Mouse (Mus musculus) embryo, embryonic 11 days (tissue): ENCODE measurements around the gene Tceal1.
"Not testable (repeated sequence)": the region's sequence is repeated elsewhere in the genome, so short reads cannot be mapped to it uniquely, and the experiment has no call there.

Experiments used
- DNase-seq: peaks from one replicate; pipeline ENCODE4 v3.0.0-alpha.2; 2015

Tceal1 gene

DNA sequence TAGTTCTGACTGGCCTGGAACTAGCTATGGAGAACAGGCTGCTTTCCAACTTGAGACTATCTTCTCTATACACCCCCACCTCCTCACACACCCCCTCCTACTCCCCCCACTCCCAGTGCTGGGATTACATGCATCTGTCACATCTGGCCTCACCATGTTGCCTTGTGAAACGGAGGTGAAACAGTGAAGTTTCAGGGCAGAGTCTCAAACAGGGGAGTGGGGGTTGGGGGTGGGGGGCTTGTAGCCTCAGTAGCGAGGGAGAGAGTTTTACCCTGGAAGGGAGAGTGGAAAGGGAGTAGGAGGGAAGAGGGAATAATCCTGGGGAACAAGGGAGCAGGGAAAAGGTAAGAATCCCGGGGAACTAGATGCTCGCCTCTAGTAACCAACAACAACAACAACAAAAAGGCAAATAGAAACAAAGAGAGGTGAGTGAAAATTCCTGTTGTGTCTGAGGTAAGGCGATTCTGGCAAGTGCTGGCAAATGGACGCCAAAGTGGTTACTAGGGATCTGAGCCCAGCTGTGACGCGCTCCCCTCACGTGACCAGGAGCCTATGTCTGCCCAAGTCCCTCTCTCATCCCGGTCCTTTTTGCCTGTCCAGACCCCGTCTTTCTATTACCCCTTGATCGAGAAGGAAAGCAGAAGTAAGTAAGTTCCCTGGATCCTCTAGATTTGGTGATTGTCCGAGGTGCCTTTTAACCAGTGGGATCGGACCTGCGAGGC is at the start of gene Tceal1:
Tceal1 (plus strand) TSS at position 537 of the 722 bp plus-strand sequence.
- peak; percentile 78 for DNase-seq

DNA sequence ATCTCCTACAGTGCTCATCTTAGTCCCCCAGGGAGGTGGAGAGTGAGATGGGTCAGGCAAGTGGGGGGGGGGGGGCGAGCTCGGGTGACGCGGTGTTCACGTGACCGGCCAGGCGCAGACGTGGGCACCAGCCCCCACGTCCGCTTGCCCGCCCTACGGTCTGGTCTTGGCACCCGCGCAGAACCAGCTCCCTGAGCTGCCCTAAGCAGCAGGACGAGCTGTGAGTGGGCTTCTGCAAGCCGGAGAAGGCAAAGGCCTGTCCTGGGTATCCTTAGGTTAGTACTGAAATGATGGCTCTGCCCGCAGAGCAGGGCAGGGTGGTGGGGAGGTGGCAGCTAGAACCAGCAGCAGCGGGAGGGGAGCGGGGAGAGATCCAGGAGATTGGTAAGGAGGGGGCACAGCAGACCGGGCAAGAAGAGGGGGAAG is 41.5 kb upstream of the Tceal1 start:
- peak; percentile 13 for DNase-seq

DNA sequence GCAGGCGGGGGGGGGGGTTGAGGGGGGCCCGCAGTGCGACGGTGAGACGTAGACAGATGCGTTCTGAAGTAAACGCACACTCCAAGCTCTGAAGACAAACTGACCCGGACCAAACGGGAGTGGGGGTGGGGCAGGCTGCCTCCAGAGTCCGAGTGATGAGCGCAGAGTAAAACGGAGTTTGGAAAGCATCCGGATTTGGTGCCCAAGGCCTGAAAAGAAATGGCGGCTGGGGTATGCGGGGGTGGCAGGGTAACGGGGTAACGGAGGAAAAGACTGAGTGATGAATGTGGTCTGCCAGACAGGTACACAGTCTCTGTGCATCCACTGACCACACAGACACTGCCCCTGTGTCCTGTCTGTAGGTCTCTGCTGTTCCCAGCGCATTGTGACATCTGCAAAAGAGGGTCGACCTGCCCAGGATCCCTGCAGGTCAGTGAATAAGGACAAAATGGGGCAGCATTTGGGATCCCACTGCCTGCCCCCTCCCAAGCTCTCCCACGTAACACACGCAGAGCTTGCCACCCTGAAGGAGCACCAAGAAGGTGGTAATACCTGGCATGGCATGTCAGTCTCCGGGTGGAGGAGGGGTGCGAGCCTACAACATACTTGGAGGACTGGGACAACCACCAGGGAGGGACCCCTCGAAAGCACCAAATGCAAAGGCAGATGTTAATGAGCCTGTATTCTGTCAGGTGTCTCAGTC is 40.9 kb upstream of the Tceal1 start:
- DNase-seq, result peak; percentile 21

DNA sequence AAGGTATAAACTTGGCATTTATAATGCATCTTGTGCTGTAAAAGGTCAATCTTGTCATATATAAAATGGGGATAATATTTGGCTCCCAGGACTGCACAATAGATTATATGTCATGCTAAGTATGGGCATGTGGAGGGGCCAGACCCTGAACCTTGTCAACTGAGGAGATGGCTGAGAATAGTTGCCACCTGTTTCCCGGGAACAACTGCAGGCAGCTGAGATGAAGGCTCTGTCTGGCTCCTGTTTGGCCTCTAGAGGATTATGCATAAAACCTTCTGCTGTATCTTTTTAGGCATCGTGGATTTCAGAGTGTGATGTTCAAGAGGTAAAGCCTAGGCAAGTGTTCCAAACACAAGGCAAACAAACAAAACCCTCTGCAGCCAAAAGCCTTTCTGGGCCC is 39.0 kb upstream of the Tceal1 start:
- no peak for DNase-seq

DNA sequence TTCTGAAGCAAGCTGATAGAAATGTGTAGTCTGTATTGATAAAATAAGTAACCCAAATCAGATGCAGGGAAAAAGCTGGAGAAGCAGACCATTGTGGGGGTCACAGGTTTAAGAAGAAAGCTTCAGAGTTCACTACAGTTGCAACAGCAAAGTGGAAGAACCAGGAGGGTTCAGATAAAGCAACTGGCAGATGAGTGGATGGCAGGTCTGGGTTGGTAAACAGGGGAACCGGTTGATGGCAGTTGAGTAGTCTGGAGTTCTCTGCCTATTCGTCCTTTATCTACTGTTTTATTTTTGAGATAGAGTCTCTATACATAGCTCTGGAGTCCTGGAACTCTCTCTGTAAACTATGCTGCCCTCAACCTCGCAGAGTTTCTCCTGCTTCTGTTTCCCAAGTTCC is 26.8 kb upstream of the Tceal1 start:
- no peak for DNase-seq

DNA sequence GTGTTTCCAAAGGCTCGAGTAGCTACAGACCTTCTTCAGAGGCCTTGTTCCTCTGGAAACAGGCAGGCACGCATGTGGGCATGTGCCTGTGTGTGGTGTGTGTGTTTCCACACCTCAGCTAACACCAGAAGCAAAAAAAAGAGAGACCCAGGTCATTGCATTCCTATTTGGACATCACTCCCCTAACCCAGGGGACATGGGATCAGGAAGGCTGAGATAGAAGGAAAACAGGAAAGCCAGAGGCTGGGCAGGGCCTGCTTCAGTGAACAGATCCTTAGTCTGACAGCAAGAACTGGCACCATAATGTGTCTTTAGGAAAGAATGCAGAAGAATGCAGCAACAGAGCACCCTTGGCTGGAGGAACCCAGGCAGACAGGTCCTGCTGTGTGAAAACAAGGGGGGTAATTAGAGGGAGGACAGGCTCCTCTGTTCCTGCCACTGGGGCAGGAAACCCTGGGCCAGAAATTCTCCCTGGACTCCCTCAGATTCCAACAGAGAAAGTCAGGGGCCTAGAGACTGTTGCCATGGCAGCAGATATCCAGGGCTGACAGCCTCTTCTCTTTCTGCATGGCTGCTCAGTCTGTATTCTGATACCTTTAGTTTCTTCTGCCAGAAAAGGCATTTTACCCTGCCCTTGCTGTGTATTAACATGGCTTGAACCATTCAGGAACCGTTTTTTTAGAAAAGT is 16.0 kb upstream of the Tceal1 start:
- DNase-seq, result not testable (repeated sequence)

DNA sequence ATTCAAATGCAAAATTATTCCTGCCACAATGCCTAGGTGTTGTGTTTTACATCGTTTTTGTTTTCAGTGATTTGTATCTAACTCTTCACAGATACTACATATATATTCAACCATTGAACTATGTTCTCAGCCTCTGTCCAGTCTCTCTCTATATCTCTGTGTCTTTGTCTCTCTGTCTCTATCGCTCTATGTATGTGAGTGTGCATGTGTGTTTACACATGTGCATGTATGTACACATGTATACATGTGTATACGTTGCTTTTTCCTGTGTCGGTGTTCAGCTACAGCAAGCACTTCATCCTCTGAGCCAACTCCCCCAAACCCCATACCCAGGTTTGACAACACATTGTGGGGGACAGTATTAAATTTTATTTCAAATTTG is 15.5 kb upstream of the Tceal1 start:
- no peak for DNase-seq

DNA sequence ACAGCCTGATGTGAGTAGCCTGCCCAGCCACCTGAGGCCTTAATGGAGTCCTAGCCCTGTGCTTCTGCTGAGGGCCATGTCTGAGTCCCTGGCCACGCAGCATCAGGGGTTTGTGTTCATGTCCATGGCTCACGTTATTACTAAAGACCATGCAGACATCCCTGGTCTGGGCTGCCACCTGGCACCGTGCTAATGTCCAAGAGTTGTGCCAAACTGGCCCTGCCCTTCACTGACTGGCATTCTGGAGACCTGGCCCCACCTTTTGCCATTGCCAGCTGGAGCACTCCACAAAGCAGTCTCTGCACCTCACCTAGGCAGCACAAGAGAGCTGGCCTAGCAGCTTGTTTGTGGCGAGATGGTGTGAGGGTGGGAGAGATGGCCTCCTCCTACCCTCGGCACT is 14.6 kb upstream of the Tceal1 start:
- no peak for DNase-seq

DNA sequence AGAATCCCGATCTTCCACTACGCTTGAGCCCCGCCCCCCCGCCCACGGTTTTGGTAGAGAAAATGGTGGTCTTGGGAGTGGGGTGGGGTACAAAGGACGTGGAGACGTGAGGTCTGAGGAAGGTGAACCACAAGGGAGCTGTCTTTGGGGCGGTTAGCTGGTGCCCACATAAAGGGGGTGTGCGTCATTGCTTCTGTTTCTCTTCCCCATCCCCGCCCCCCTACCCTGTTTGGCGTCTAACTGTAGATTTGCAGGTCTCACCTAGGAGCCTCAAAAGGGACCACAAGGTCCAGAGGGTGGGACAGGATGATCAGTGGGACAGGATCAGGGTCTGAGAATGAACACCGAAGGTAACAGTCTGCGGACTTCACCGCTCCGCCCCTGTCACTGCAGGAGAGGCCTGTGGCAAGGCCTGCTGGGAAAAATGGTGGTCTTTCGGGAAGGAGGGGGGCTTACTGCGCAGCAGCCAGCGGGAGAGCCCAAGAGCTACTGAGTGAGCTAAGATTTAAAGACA is 443 bp downstream of the Tceal1 start:
- DNase-seq, result peak; percentile 74

DNA sequence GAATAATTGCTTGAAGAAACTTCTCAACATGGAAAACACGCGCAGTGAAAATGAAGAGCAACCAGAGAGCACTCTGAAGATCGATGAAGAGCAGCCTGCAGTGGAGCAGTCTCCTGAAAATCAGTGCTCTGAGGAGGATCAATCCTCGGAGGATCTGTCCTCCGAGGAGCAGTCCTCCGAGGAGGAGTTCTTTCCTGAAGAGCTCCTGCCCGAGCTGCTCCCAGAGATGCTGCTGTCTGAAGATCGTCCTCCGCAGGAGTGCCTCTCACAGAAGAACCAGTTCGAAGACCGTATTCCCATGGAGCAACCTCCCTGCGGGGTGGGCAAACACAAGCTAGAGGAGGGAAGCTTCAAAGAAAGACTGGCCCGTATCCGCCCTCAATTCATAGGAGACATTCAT is 1.0 kb downstream of the Tceal1 start:
- no peak for DNase-seq

DNA sequence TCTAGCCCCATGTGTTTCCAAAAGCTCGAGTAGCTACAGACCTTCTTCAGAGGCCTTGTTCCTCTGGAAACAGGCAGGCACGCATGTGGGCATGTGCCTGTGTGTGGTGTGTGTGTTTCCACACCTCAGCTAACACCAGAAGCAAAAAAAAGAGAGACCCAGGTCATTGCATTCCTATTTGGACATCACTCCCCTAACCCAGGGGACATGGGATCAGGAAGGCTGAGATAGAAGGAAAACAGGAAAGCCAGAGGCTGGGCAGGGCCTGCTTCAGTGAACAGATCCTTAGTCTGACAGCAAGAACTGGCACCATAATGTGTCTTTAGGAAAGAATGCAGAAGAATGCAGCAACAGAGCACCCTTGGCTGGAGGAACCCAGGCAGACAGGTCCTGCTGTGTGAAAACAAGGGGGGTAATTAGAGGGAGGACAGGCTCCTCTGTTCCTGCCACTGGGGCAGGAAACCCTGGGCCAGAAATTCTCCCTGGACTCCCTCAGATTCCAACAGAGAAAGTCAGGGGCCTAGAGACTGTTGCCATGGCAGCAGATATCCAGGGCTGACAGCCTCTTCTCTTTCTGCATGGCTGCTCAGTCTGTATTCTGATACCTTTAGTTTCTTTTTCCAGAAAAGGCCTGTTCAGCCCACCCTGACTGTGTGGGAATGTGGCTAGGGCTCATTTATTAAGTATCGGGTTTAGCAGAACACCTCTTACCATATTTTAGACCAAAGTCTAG is 7.1 kb downstream of the Tceal1 start:
- peak; percentile 10 for DNase-seq

DNA sequence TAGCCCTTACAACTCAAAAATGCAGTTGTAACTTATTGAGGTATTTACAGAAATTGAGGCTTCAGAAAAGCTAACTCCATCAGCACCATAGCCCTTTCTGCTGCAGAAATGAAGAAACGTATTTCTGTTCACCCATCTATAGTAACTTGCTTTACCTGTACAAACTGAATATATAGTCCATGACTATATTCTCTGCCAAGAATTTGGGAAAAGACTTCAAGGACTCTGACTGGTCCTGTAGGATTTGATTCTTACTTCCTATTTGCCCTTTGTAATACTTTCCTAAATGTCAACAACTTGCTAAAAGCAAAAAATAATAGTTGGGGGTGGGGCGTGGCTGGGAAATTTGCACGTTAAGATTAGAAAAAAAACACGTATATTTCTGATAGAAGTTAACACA is 24.2 kb downstream of the Tceal1 start:
- DNase-seq, result no peak

DNA sequence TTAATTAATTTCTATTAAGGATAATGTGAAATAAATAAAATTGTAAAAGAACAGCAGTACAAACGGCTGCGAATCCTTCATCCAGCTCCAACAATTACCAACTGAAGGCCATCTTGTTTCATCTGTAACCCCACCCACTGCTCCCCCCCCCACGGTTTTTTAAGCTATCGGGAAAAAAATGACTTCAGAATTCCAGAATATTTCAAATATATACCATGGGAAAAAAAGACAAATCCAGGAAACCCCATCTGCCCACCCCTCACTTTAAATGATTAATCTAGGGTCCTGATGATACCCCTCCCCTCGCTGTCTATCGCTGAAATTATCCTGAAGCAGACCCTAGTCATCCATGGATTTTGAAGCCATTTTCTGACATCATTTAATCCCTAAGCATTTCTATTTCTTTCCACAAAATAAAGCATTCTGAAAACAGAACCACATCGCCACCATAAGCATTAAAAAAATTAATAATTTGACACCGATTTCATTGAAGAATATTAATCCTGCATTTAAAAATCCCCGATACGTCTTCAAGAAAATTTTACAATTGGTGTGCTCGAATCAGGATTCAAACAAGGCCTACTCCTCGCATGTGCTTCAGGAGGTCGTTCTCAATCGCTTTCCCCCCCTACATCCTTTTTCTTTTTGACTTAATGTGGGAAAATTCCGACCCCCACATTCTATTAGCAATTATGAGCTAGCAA is 32.5 kb downstream of the Tceal1 start:
- peak; percentile 49 for DNase-seq

DNA sequence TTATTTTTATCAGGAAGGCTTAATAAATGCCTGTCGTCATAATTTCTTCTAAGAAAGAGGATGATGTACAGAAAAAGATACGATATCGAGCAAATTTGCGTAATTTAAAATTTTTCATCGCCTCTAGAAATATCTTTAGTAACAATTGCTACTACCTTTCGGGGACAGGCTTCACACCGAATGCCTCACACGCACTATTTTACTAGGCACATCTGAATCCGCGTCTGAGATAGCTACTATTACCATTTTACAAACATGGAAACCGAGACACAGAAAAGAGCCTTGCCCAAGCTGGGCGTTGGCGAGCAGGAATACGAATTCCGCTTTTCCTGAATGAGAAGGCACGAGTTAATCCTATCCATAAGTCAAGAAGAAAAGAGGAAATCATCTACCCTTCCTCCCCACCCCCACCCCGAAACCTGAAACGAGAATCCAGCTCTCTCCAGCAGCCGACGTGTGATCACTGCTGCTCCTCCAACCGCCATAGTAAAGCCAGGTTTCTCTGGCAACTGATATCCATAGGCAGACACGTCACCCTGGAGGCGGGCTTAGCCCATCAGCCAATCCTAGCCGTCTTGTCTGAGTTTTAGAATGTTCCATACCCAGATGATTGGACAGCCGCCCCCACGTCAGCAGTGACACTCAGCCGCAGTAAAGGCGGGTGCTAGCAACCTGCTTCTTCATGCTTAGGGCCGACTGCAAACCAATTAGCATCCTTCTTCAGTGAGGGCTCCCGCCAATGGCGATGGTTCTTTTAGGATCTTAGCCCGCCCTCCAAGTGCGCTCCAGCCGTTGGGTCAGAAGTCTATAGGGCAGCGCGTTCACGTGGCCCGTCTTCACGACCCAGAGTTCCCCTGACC is 33.2 kb downstream of the Tceal1 start:
- peak; percentile 91 for DNase-seq

DNA sequence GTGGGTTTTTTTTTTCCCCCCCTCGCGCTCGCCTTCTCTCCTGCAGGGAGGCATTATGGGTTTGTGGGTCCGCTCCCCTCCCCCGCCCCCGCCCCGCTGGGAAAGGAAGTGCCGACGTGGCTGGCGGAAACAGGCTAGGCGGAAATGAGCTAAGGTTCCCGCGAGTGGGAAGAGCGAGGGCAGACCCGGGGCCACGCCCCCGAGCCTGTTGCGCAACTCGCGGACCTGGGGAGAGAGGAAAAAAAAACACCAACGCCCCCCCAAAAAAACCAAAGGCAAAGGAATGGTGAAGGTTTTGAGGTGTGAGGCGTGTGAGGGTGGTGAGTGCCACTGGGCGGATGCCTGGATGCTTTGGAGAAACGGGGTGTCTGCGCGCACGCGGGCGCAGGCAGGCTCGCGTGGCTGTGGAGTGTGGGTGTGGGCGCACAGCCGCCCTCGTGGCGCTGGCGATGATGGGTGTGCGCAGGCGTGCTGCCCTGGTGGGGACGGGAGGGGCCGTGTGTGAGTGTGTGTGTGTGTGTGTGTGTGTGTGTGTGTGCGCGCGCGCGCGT is 33.9 kb downstream of the Tceal1 start:
- DNase-seq, result peak; percentile 78

DNA sequence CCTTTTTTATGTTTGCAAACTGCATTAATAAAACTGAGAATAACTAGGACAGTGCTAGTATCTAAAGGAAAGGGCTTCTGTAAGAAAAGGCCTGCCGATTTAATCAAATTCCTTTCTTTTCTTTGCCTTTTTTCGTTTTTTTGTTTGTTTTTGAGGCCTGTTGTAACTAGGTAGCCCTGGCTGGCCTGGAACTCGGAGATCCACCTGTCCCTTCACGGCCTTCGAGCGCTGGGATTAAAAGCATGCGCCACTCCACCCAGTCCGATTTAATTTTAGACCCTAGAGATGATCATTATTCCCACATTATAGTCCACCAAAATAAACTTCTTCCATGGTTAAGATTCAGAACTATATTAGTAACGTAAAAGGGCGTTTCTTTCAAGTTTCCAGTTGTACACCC is 34.5 kb downstream of the Tceal1 start:
- peak; percentile 8 for DNase-seq

DNA sequence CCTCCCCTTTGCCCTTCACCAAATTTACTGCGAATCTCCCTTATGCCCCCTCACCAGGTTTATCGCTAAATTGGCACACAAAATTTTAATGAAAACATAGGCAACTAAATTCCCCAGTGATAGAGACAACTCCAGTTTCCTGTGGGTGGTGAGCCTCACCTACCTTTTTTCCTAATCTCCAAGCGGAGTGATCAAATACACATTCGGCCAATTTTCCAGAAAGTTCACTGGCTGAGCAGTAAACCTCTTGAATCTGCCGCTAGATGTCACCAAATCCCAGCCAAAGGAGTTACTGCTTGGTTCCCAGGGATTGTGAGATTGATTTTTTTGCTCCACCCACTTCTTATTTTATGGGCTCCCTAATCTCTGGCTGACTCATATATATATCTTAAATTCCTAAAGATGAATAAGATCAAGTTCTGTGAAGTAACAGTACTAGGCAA is 34.9 kb downstream of the Tceal1 start:
- DNase-seq, result peak; percentile 78

DNA sequence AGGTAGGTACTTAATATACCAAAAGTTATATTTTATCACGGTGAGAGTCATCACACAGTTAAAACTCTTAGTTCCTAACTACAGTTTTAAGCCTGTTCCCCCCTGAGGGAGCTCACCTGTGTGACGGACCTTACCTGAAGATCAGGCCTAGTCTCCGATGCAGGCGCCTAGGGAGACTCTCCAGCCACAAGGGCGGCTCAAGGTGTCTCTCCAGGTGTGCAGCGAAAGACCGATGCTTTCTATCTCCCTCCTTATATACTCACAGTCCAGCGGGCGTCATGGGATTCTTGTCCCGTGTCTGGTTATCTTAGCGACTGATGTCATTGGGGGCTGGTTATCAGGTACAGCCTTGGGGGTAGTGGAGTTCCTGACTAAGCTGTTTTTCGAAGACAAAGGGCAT is 35.7 kb downstream of the Tceal1 start, which contains the start of gene Morf4l2:
Morf4l2 (minus strand) TSS at position 232 of the 400 bp plus-strand sequence.
- no peak for DNase-seq

DNA sequence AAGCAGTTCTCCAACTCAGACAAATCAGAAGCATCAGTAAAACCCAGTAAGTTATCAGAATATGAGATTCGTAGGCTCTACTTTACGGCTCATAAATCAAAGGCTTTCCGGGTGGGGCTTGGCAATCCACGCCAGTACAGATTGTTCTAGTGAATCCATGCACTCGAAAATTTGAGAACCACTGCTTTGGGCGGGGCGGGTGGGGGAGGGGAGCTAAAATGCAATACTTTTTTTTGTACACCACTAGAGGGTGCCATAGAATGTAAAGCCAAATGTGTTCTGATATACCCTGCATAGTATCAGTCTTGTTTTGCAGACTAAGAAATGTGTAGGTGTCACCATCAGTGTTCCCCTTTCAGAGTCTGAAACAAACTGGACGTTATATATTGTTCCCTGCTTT is 36.9 kb downstream of the Tceal1 start:
- DNase-seq, result peak; percentile 2

DNA sequence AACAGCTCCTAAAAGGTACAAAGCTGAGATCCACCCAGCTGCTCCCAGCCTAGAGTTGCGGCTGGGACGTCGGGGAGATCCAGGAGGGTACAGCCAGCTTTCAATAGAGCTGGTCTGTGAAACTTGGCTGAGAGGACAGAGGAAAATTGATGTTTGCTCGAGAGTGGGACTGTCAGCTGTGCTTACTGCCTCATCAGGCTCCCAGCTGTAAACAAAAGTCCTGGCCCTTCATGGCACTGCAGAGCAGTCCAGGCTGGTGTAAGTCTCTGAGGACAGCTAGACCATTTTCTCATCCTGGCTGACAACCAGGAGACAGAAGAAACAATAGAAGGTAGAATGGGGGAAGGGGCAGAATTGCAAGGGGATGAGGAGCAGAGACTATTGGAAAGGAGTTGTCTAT is 41.5 kb downstream of the Tceal1 start:
- DNase-seq, result no peak

DNA sequence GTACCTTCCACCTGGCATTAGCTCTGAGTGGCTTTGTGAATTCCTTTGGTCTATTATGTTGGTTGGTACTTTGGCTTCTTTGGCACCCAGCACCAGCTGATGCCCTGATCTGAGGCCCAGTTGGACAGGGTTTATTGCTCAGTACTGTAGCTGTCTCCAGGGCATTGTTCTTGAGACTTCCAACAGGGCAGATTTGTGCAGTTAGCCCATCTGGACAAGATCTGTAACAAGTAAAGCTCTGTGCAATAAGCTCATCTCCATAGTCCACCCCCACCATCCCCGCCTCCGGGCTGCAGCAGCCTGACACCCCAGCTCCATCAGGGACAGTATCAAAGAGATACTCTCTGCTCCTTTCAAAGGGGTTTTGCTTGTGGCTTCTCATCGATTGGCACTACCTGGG is 47.7 kb downstream of the Tceal1 start:
- DNase-seq, result no peak
